Mouse (Mus musculus): ENCODE data around the gene Kynu. TPM values are rescaled to one million over a fixed set of nuclear protein-coding genes. Genes with fewer than 3 reads are reported as not detected.
A peak's percentile ranks its signal among the peaks of the same experiment; 100 is the strongest.

Kynu gene
- total RNA-seq (2015) (5.1 and 7.2 TPM in 2 replicates), total RNA-seq (2017) (8.0 and 8.6 TPM in 2 replicates)

- peak; percentile 86 for ATAC-seq (ENCODE audit: poor library complexity, severe bottlenecking)
Observed at GRCm38 (mm10) chr2:43555062-43555888, at the start of gene Kynu. TSS of gene Kynu (plus strand) at chr2:43555329.

DNA sequence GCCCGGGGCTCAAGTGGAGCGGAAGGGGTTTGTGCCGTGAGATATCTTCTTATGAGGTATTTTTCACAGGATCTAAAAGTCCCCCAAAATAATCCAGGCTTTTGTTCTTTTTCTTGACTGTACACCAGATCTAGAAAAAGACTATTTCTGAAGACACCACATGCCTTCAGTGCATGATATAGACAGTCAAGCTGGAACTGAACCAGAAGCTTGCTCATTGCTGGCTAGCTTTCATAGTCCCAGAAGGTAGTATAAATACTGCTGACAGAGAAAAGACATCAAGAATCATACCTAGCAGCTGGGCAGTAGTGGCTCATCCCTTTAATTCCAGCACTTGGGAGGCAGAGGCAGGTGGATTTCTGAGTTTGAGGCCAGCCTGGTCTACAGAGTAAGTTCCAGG, 48.9 kb upstream of the Kynu start:
- no peak for ATAC-seq (ENCODE audit: poor library complexity, severe bottlenecking)

- no peak for ATAC-seq (ENCODE audit: poor library complexity, severe bottlenecking)
Observed at GRCm38 (mm10) chr2:43513852-43514251, 41.3 kb upstream of the Kynu start.

- no peak for ATAC-seq (ENCODE audit: poor library complexity, severe bottlenecking)
Observed at GRCm38 (mm10) chr2:43534417-43534816, 20.7 kb upstream of the Kynu start.

- no peak for ATAC-seq (ENCODE audit: poor library complexity, severe bottlenecking)
Observed at GRCm38 (mm10) chr2:43542615-43543014, 12.5 kb upstream of the Kynu start.

- ATAC-seq (ENCODE audit: poor library complexity, severe bottlenecking), result peak; percentile 99
Observed at GRCm38 (mm10) chr2:43545665-43546064, 9.5 kb upstream of the Kynu start.

GRCm38 (mm10) chr2:43546448-43546847, 8.7 kb upstream of the Kynu start:
- no peak for ATAC-seq (ENCODE audit: poor library complexity, severe bottlenecking)

DNA sequence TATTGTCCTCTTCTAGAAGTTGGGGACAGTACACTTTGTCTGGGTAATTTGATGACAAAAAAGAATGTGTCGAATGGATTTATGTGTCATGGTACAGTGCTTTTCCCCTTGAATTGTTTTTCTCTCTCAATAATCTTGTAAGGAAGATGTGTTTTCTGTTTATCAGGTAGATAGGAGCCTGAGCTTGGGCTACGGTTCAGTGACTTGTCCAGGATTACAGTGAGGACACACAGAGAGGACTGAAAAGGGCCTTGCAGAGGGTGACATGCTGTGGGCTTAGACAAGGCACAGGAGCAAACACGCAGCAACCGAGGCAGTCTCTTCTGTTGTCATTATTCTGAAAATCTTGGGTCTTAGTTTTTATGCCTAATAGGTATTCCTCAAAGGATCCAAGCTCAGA, 913 bp upstream of the Kynu start:
- ATAC-seq (ENCODE audit: poor library complexity, severe bottlenecking), result no peak

GRCm38 (mm10) chr2:43555889-43556285, 758 bp downstream of the Kynu start:
- peak; percentile 28 for ATAC-seq (ENCODE audit: poor library complexity, severe bottlenecking)

DNA sequence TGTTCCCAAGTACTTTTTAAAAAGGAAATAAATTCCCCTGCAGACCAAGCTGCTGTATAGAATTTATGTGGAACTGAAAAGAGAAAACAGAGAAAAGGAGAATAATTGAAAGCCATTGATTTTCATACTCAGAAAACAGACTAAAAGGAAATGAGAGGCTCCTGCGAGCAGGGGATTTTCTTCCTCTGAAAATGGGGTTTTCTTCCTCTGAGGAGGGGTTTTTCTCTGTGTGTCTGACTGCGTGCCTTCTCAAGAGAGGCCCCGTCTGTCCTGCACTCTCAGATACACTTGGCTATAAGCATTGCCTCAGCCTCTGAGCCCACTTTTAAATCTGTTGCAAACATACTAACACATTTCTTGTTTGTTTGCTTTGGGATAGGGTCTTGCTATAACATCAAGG, 1.9 kb downstream of the Kynu start:
- ATAC-seq (ENCODE audit: poor library complexity, severe bottlenecking), result no peak

GRCm38 (mm10) chr2:43561209-43561608, 6.1 kb downstream of the Kynu start:
- ATAC-seq (ENCODE audit: poor library complexity, severe bottlenecking), result peak; percentile 95

DNA sequence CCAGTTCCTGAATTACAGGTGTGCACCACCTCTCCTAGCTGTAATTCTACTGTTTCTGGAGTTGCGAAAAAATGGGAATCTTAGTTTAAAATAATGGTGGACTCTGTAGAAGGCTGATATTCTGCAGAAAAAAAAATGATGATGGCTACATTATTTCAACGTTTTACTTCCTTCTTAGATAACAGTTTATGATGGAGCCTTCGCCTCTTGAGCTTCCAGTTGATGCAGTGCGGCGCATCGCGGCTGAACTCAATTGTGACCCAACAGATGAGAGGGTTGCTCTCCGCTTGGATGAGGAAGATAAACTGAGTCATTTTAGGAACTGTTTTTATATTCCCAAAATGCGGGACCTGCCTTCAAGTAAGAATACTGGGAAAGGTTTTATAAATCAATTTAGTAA, 7.7 kb downstream of the Kynu start:
- no peak for ATAC-seq (ENCODE audit: poor library complexity, severe bottlenecking)

GRCm38 (mm10) chr2:43568406-43568805, 13.3 kb downstream of the Kynu start:
- ATAC-seq (ENCODE audit: poor library complexity, severe bottlenecking), result no peak

GRCm38 (mm10) chr2:43573526-43573925, 18.4 kb downstream of the Kynu start:
- ATAC-seq (ENCODE audit: poor library complexity, severe bottlenecking), result no peak

DNA sequence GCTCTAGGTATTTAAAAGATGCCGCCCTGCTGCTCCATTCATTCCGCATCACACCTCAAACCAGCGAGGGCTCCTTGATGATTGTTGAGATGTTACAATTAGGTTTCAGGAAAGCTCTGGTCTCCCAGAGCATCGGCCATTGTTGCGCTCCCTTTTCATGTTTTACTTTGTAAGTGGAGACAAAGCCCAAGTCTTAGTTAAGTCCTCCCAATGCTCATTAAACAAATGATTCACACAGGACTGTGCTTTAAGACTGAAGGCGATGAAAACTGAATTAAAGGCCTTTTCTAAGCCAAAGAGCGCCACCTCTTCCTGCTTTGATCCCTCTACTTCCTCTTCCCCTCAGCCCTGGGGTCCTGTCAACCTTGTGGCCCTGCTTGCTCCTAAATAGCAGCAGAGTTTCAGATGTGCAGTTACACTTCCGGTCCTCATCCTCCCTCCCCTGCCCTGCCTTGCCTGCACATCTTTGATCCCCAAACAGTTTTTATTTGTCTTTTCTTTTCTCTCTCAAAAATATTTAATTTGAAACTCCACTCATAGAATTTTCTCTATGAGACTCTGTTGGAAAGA, 28.2 kb downstream of the Kynu start:
- no peak for ATAC-seq (ENCODE audit: poor library complexity, severe bottlenecking)

DNA sequence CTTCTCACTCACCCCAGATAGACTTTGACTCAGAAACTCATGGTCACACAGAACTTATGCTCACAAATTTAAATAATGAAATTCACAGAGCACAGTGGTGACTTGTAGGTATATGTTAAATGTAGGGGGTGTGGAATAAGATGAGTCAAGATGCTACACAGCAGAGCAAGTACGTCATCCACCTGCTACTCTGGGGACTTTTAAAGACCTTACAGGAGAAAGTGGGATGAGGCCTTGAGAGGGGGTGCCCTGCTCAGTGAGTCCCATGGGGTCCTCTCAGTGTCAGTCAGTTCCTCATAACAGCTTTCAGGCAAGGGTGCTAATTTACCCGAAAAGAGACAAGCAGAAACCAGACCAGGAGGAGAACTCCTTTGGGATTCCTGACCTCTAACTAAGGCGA, 30.4 kb downstream of the Kynu start:
- no peak for ATAC-seq (ENCODE audit: poor library complexity, severe bottlenecking)

- ATAC-seq (ENCODE audit: poor library complexity, severe bottlenecking), result no peak
Observed at GRCm38 (mm10) chr2:43587832-43588231, 32.7 kb downstream of the Kynu start.

DNA sequence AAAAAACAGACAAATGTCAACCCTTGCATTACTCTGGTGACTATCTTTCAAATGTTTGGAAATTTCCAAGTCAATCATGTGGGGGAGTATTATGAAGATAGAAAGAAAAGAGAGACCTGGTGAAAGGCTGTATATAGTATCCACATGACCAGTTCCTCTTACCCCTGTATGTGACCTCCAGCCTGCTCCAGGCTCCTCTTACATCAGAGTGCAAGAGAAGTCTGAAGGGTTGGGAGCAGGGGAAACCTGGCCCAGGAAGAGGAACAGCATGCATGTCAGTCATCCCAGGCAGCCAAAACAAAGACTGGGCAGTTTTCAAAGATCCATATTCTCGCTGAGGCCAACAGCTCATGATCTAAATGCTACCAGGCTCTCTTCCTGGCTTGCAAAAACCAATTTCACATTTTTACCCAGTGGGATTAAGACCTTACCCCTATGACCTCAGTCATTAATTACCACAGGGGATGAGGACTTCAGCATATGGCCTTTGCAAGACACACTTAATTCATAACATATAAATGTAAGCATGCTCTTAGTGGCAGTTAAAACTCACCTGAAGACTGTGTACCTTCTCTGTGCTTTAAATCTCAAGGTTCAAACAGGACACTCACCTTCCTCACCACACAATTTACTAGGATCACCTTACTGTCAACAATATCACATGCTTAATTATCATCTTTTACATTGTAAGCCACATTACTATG, 37.0 kb downstream of the Kynu start:
- no peak for ATAC-seq (ENCODE audit: poor library complexity, severe bottlenecking)

DNA sequence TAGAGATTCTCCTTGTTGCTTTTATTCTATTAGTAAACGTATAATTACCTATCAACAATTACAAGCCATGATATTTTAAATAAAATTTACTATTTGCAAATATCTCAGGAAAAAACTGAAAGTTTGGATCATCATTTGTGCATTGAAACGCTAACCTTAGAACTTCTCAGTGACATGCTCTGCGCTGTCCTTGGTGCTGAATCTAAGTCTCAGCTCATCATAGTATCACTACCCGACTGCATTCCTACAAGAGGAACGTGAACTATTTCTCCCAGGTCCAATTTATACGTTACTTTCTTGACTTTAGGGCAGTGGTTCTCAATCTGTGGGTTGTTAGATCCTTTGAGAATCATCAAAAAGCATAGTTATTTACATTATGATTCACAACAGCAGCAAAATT, 58.4 kb downstream of the Kynu start:
- no peak for ATAC-seq (ENCODE audit: poor library complexity, severe bottlenecking)

- ATAC-seq (ENCODE audit: poor library complexity, severe bottlenecking), result no peak
Observed at GRCm38 (mm10) chr2:43621140-43621539, 66.0 kb downstream of the Kynu start.

DNA sequence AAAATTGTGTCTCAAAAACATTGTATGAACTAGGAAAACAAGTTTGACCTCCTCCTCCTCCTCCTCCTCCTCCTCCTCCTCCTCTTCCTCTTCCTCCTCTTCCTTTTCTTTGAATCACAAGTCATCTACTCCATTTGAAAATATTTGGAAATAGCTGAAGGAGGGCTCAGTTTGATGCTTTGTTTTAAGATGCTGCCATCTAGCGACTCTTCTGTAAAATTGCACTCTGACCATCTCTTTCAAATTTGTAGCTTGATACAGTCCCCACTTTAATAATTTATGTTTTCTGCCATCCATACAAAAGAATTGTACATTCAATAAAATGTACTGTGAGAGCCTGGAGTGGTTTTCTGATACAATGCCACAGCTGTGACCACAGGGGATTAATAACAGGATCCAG, 67.7 kb downstream of the Kynu start:
- ATAC-seq (ENCODE audit: poor library complexity, severe bottlenecking), result 0 out of 2 replicates have a peak, but pooled peaks have one; percentile 49

GRCm38 (mm10) chr2:43631786-43632185, 76.7 kb downstream of the Kynu start:
- no peak for ATAC-seq (ENCODE audit: poor library complexity, severe bottlenecking)
